Mouse (Mus musculus) intestine, embryonic 15.5 days (tissue): Measurements from ENCODE around the gene Btbd35f25. TPM values are rescaled to one million over a fixed set of nuclear protein-coding genes. Genes with fewer than 3 reads are reported as not detected.
"Not testable (repeated sequence)": the region's sequence is repeated elsewhere in the genome, so short reads cannot be mapped to it uniquely, and the experiment has no call there.

Experiments
- ATAC-seq: fragments of 200-750 bp; cut with Nextera tagmentation; 2 replicates; pipeline ENCODE4 v1.8.0; 2017; ENCODE audit warnings: moderate TSS enrichment, moderate library complexity
- H3K27ac ChIP-seq: fragments of 300-500 bp; sonication (generic); 2 replicates; pipeline ENCODE4 v1.5.1; 2015; ENCODE audit warnings: mild to moderate bottlenecking, inconsistent platforms
- H3K27me3 ChIP-seq: fragments of 300-500 bp; sonication (generic); replicated peaks from 2 replicates; pipeline ENCODE4 v1.6.1; 2015; ENCODE audit warnings: inconsistent platforms
- H3K36me3 ChIP-seq: fragments of 300-500 bp; sonication (generic); 2 replicates; pipeline ENCODE4 v1.6.1; 2015; ENCODE audit warnings: inconsistent platforms
- H3K4me1 ChIP-seq: fragments of 300-500 bp; sonication (generic); replicated peaks from 2 replicates; pipeline ENCODE4 v1.6.1; 2015; ENCODE audit warnings: inconsistent platforms
- H3K4me2 ChIP-seq: fragments of 300-500 bp; sonication (generic); replicated peaks from 2 replicates; pipeline ENCODE4 v1.6.1; 2015; ENCODE audit warnings: mild to moderate bottlenecking, inconsistent platforms
- H3K4me3 ChIP-seq: fragments of 300-500 bp; sonication (generic); replicated peaks from 2 replicates; pipeline ENCODE4 v1.5.1; 2015; ENCODE audit warnings: inconsistent platforms
- H3K9ac ChIP-seq: fragments of 300-500 bp; sonication (generic); 2 replicates; pipeline ENCODE4 v1.6.1; 2015; ENCODE audit warnings: inconsistent platforms
- H3K9me3 ChIP-seq: fragments of 300-500 bp; sonication (generic); 2 replicates; pipeline ENCODE4 v1.6.1; 2016; ENCODE audit warnings: inconsistent platforms
- WGBS: fragments of 180-500 bp; shearing (Covaris S2); methylation state at CpG from one replicate; pipeline ENCODE4 v1.1.7; 2015; 5-methylcytosine and 5-hydroxymethylcytosine counted together
- polyA plus RNA-seq: library from polyadenylated mRNA; unstranded; fragments of >200 nt; fragmentation: Nextera tagmentation; extraction: Ambion mirVana; gene quantifications from 2 replicates; pipeline ENCODE4 v1.2.1, GENCODE M21; 2015

Btbd35f25 gene
- polyA plus RNA-seq = not detected in 2 replicates

GRCm38 (mm10) chrX:31717056-31717455 is at the start of gene Btbd35f25:
TSS of gene Btbd35f25 (minus strand) at chrX:31717156.
- not testable (repeated sequence) for ATAC-seq, H3K4me1 ChIP-seq, H3K36me3 ChIP-seq, H3K9me3 ChIP-seq, H3K9ac ChIP-seq, H3K4me3 ChIP-seq, H3K27ac ChIP-seq, H3K27me3 ChIP-seq, H3K4me2 ChIP-seq
- WGBS = 90% methylated on average over 4 of the region's 4 CpGs

- H3K27me3 ChIP-seq = no peaks in the 10 kb centered on the region
- no peaks in the 10 kb centered on the region for H3K36me3 ChIP-seq
- ATAC-seq = no peak
- H3K4me2 ChIP-seq = no peak overlapping the region
- no peak overlapping the region for H3K4me3 ChIP-seq
- H3K9me3 ChIP-seq = peaks cover 44% of the 10 kb centered on the region
- H3K27ac ChIP-seq = no peak overlapping the region
- H3K4me1 ChIP-seq = no peaks in the 10 kb centered on the region
- no peak overlapping the region for H3K9ac ChIP-seq
These were observed 49.3 kb upstream of the Btbd35f25 start for GRCm38 (mm10) chrX:31766255-31766654.

GRCm38 (mm10) chrX:31764001-31764400 is 47.0 kb upstream of the Btbd35f25 start:
- H3K9ac ChIP-seq = no peak overlapping the region

GRCm38 (mm10) chrX:31745079-31745478 is 28.1 kb upstream of the Btbd35f25 start:
- no peak for ATAC-seq
- Histone ChIP-seq H3K27ac (no peak overlapping the region), H3K27me3 (no peaks in the 10 kb centered on the region), H3K9me3 (peaks cover 10% of the 10 kb centered on the region; the same call in 1 of the 2 replicates), H3K4me2 (no peak overlapping the region), H3K36me3 (no peaks in the 10 kb centered on the region), H3K4me1 (no peaks in the 10 kb centered on the region), H3K9ac (no peak overlapping the region), H3K4me3 (no peak overlapping the region)
- WGBS = 87% methylated on average over 10 of the region's 10 CpGs

More at GRCm38 (mm10) chrX:31764001-31764400, 47.0 kb upstream of the Btbd35f25 start:
- Histone ChIP-seq H3K36me3 (no peaks in the 10 kb centered on the region), H3K27ac (no peak overlapping the region), H3K4me1 (no peaks in the 10 kb centered on the region), H3K4me2 (no peak overlapping the region), H3K27me3 (no peaks in the 10 kb centered on the region), H3K4me3 (no peak overlapping the region), H3K9me3 (peaks cover 51% of the 10 kb centered on the region)
- no peak for ATAC-seq
- WGBS = 80% methylated on average over 1 of the region's 1 CpGs

- no peak for ATAC-seq
- Histone ChIP-seq H3K27ac (no peak overlapping the region), H3K4me3 (no peak overlapping the region), H3K36me3 (no peaks in the 10 kb centered on the region), H3K27me3 (no peaks in the 10 kb centered on the region), H3K9ac (no peak overlapping the region), H3K4me1 (no peaks in the 10 kb centered on the region), H3K9me3 (peaks cover 3% of the 10 kb centered on the region; the same call in 1 of the 2 replicates), H3K4me2 (no peak overlapping the region)
- WGBS = 72% methylated on average over 6 of the region's 6 CpGs
These were observed 20.0 kb upstream of the Btbd35f25 start for GRCm38 (mm10) chrX:31736958-31737357.

Other genes starting within 250 kb of the Btbd35f25 start
- not detected in 2 replicates for gene Gm21883, start 142.9 kb downstream of the Btbd35f25 start, polyA plus RNA-seq
- not detected in 2 replicates for gene Spin2e, start 98.2 kb downstream of the Btbd35f25 start, polyA plus RNA-seq
- gene Gm21637, start 244.9 kb upstream of the Btbd35f25 start, polyA plus RNA-seq = not detected in 2 replicates